Mouse (Mus musculus): ENCODE measurements around the gene Oxct2b.

DNA sequence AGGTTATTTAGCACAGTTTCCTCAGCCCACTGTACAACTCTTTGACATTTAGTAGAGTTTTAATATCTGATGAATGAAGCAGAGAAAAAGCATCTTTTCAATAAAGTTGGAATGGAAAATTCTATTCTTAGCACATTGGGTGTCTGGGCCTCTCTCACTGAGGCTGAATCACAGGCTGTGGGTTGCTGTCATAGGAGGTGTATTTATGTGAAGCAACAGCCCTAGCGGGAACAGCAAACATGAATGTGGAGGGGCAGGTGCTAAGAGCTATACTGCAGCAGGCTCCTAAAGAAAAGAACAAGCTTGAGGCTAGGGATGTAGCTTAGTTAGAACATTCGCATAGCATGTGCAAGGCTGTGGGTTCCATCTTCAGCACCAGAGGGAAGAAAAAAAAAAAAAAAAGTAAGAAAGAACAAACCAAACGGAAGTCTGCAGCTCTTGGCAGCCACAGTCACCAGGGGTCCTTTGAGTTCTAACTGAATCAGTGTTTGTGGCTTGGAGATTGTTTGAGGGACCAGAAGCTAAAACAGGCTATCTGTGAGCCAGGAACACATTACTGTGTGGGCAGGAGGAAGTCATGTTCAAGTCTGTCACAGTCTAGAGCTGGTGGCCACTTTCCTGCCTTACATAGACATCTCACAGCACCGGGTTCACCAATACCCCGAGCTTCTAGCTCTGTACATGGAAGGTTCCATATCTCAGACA lies 31.5 kb downstream of the Oxct2b start:
- TF ChIP-seq CTCF (IDR thresholded peaks at IDR 0.05; ENCODE audit: borderline replicate concordance, extremely low read depth, insufficient read depth, insufficient read length): no peak
- no peak for TF ChIP-seq POLR2A (IDR thresholded peaks at IDR 0.05; ENCODE audit: borderline replicate concordance, extremely low read depth, insufficient read depth, insufficient read length, poor library complexity, severe bottlenecking)

All from brain, embryonic 14.5 days (tissue).